Mouse (Mus musculus) brain, embryonic 14.5 days (tissue): ENCODE data around the gene Pknox1.
"Not testable (repeated sequence)": the region's sequence is repeated elsewhere in the genome, so short reads cannot be mapped to it uniquely, and the experiment has no call there.

Source experiments
- CTCF ChIP-seq: fragments of 200-500 bp; IDR thresholded peaks from 2 replicates; pipeline ENCODE4 v1.5.1; 2012; ENCODE audit warnings: inconsistent platforms, mild to moderate bottlenecking, moderate library complexity, borderline replicate concordance; ENCODE audit not compliant: insufficient read depth, insufficient read length; ENCODE audit errors: extremely low read depth
- POLR2A ChIP-seq: fragments of 200-500 bp; IDR thresholded peaks from 2 replicates; pipeline ENCODE4 v1.6.1; 2012; ENCODE audit warnings: mild to moderate bottlenecking, inconsistent platforms, borderline replicate concordance; ENCODE audit not compliant: poor library complexity, insufficient read depth, insufficient read length, severe bottlenecking; ENCODE audit errors: extremely low read depth

- not testable (repeated sequence) for TF ChIP-seq CTCF, POLR2A
Measured at GRCm38 (mm10) chr17:31532331-31532730, 32.2 kb upstream of the Pknox1 start.
